Mouse (Mus musculus) E14TG2a.4 (cell line): ENCODE data around the gene Hoxd8.

Experiments used
- CTCF ChIP-seq: conservative IDR thresholded peaks from 2 replicates; pipeline ENCODE4 v1.5.1; 2014; ENCODE audit warnings: low read length
- NANOG ChIP-seq: IDR thresholded peaks from 2 replicates; pipeline ENCODE4 v1.6.1; 2014; ENCODE audit warnings: borderline replicate concordance, low read length, mixed read lengths
- POU5F1 ChIP-seq: IDR thresholded peaks from 2 replicates; pipeline ENCODE4 v1.6.1; 2014; ENCODE audit warnings: low read length, borderline replicate concordance

- TF ChIP-seq CTCF: no peak
- no peak for TF ChIP-seq POU5F1
- TF ChIP-seq NANOG: no peak
These were observed 36.5 kb upstream of the Hoxd8 start, which contains the start of gene Hoxd13 for GRCm38 (mm10) chr2:74667842-74668357.
